Mouse (Mus musculus) olfactory bulb, adult 2 months (tissue): ENCODE data around the gene Masp1.

Experiments used
- CTCF ChIP-seq: fragments of 200-500 bp; IDR thresholded peaks from 2 replicates; pipeline ENCODE4 v1.5.1; 2012; ENCODE audit warnings: low read depth, mild to moderate bottlenecking, low read length, moderate library complexity; ENCODE audit not compliant: insufficient read depth
- POLR2A ChIP-seq: fragments of 200-500 bp; IDR thresholded peaks from 2 replicates; pipeline ENCODE4 v1.6.1; 2012; ENCODE audit warnings: mild to moderate bottlenecking, low read depth, low read length, moderate library complexity; ENCODE audit not compliant: insufficient read depth

DNA sequence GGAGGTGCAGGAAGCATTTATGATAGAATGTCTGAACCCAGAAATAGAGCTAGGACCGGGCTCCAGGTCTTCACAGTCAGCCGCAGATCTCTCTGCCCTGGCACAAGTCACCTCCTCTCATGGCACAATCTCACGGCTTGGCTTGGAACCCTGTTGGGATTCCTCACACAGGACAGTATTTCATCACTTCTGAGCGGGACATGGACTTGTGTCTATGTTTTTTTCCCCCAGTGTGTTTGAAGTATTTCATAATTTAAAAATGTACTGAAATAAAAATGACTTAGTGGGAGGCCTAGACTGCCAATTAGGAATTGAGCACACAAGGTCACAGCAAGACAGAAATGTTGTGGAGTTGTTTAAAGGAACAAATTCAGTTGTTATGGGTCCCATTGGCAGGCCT is 76.4 kb downstream of the Masp1 start:
- TF ChIP-seq CTCF: no peak
- TF ChIP-seq POLR2A: no peak
